Mouse (Mus musculus) liver, embryonic 14.5 days (tissue): ENCODE results near the gene Snapc3.

Source experiments
- CTCF ChIP-seq: IDR thresholded peaks from 2 replicates; pipeline ENCODE4 v1.5.1; 2016; ENCODE audit warnings: antibody characterized with exemption, low read depth, control low read depth
- EP300 ChIP-seq: IDR thresholded peaks from 2 replicates; pipeline ENCODE4 v1.6.1; 2016; ENCODE audit warnings: antibody characterized with exemption, low read depth

DNA sequence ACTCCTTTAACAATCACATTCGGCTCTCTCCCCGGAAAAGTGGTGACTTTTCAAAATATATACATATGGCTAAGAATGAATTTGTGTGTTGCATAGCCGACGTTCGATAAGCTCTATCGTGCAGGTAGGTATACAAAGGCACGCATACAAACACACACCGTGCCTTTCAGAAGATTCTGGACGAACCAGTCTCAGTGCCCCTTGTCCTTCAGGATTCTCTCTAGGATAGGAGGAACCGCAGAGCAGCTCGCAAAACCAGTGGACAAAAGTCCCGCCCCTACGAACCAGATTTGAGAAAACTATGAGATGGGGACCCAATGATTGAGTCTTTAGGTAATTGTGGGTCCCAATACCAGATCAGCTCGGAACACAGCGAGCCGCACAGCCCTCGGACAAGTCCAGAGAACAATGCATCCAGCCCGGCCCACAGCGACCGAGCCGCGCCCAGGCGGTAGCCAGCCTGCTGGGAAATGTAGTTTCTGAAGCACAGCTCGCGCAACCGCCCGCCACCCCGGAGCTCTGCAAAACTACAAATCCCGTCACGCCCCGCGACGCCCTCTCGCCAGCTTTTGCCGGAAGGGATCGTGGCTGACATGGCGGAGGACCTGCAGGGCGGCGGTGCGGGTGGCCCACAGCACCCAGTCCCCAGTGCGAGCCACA lies at the start of gene Snapc3:
- TF ChIP-seq CTCF (peak; percentile 46), EP300 (no peak)
